Mouse (Mus musculus) ES-E14 (cell line): ENCODE measurements at regions not wholly inside any gene's neighbourhood (a gene's known extent, or its start where the extent isn't known, plus 50 kb on each side); places are given as distances from the start of the nearest gene placed in this dataset.

Experiments used
- DNase-seq: peaks from one replicate; pipeline ENCODE4 v3.0.0-alpha.2; 2013; ENCODE audit warnings: low read depth, low spot score
- H3K27ac ChIP-seq: 2 replicates; pipeline ENCODE4 v1.5.1; 2012; ENCODE audit warnings: low read depth, mild to moderate bottlenecking, low read length, moderate library complexity, mixed read lengths; ENCODE audit not compliant: poor library complexity, insufficient read depth, severe bottlenecking
- H3K36me3 ChIP-seq: 2 replicates; pipeline ENCODE4 v1.6.1; 2012; ENCODE audit warnings: mild to moderate bottlenecking, low read length, moderate library complexity, mixed read lengths; ENCODE audit not compliant: control insufficient read depth, poor library complexity, insufficient read depth, severe bottlenecking
- H3K4me1 ChIP-seq, 2 experiments: fragments of 150-350 bp in 1 of 2; sonication (generic) in 1 of 2; 2 replicates each; pipeline ENCODE4 v1.6.1; 2012; ENCODE audit warnings: low read length in 2 of 2, mild to moderate bottlenecking in 1 of 2, mixed read lengths in 1 of 2; ENCODE audit not compliant: control insufficient read depth in 2 of 2, insufficient read depth in 2 of 2, poor library complexity in 1 of 2
- H3K4me3 ChIP-seq, 2 experiments: fragments of 150-350 bp in 1 of 2; sonication (generic) in 1 of 2; 2 replicates each; pipeline ENCODE4 v1.5.1; 2012; ENCODE audit warnings: low read length in 2 of 2, low read depth in 1 of 2, mild to moderate bottlenecking in 1 of 2, mixed read lengths in 1 of 2; ENCODE audit not compliant: insufficient read depth in 1 of 2, poor library complexity in 1 of 2, severe bottlenecking in 1 of 2
- H3K9ac ChIP-seq: 2 replicates; pipeline ENCODE4 v1.6.1; 2012; ENCODE audit warnings: low read depth, mild to moderate bottlenecking, low read length, mixed read lengths; ENCODE audit not compliant: poor library complexity, insufficient read depth, severe bottlenecking
- H3K9me3 ChIP-seq: fragments of 150-350 bp; sonication (generic); 2 replicates; pipeline ENCODE4 v1.6.1; 2012; ENCODE audit warnings: low read depth, mild to moderate bottlenecking, low read length; ENCODE audit not compliant: control insufficient read depth, insufficient read depth
- CHD2 ChIP-seq: IDR thresholded peaks from 2 replicates; pipeline ENCODE4 v1.6.1; 2014; ENCODE audit warnings: mild to moderate bottlenecking, low read depth, low read length, inconsistent platforms
- HCFC1 ChIP-seq: IDR thresholded peaks from 2 replicates; pipeline ENCODE4 v1.6.1; 2012; ENCODE audit warnings: low read length, inconsistent platforms, borderline replicate concordance; ENCODE audit not compliant: insufficient read depth
- MAFK ChIP-seq: IDR thresholded peaks from 2 replicates; pipeline ENCODE4 v1.6.1; 2014; ENCODE audit warnings: mild to moderate bottlenecking, low read depth, low read length, inconsistent platforms; ENCODE audit not compliant: insufficient read depth
- ZC3H11A ChIP-seq: IDR thresholded peaks from 2 replicates; pipeline ENCODE4 v1.6.1; 2012; ENCODE audit warnings: low read depth, mild to moderate bottlenecking, inconsistent platforms, low read length, borderline replicate concordance
- ZNF384 ChIP-seq: IDR thresholded peaks from 2 replicates; pipeline ENCODE4 v1.6.1; 2012; ENCODE audit warnings: low read depth, low read length, inconsistent platforms
- in situ Hi-C, 2 experiments: fragments of 600-800 bp; cut with MboI; formaldehyde crosslinking; loops; one replicate each; pipeline ENCODE4 v1.15.1; 2025; ENCODE audit warnings: low sequenced_read_pairs in 2 of 2, inconsistent platforms in 1 of 2; ENCODE audit not compliant: unreplicated experiment in 2 of 2

- DNase-seq: no peak
- Histone ChIP-seq H3K4me3 (no peak overlapping the region), H3K9me3 (no peaks in the 10 kb centered on the region), H3K36me3 (no peaks in the 10 kb centered on the region), H3K4me1 (no peaks in the 10 kb centered on the region), H3K27ac (no peak overlapping the region), H3K9ac (no peak overlapping the region)
- TF ChIP-seq CHD2: no peak
- in situ Hi-C loops: no loop called here
Observed at GRCm38 (mm10) chr3:34196451-34197162, 115.5 kb upstream of the Dnajc19 start.

- H3K4me3 ChIP-seq: no peak overlapping the region
- no peaks in the 10 kb centered on the region for H3K4me1 ChIP-seq
- no peak for TF ChIP-seq ZC3H11A
- TF ChIP-seq CHD2: no peak
- no peak for TF ChIP-seq ZNF384
- no peak for TF ChIP-seq MAFK
- TF ChIP-seq HCFC1: no peak
- no peak for DNase-seq
- in situ Hi-C loops: no loop called here
- no peaks in the 10 kb centered on the region for H3K9me3 ChIP-seq
- no peak overlapping the region for H3K9ac ChIP-seq
- H3K27ac ChIP-seq: no peak overlapping the region
- no peaks in the 10 kb centered on the region for H3K36me3 ChIP-seq
Observed at GRCm38 (mm10) chr3:34195729-34196450, 114.8 kb upstream of the Dnajc19 start.

- no peak overlapping the region for H3K9ac ChIP-seq
- H3K4me1 ChIP-seq: no peaks in the 10 kb centered on the region
- H3K27ac ChIP-seq: no peak overlapping the region
- H3K36me3 ChIP-seq: no peaks in the 10 kb centered on the region
- H3K9me3 ChIP-seq: no peaks in the 10 kb centered on the region
- DNase-seq: no peak
- in situ Hi-C loops: no loop called here
- no peak overlapping the region for H3K4me3 ChIP-seq
- TF ChIP-seq CHD2 (no peak), ZC3H11A (no peak), HCFC1 (no peak), ZNF384 (no peak), MAFK (no peak)
Observed at GRCm38 (mm10) chr3:34173416-34174097, 92.4 kb upstream of the Dnajc19 start.

GRCm38 (mm10) chr3:34172899-34173298 is 91.8 kb upstream of the Dnajc19 start:
- no peak overlapping the region for H3K27ac ChIP-seq
- TF ChIP-seq MAFK: no peak
- TF ChIP-seq ZC3H11A: no peak
- TF ChIP-seq CHD2: no peak
- TF ChIP-seq HCFC1: no peak
- no peak for TF ChIP-seq ZNF384
- in situ Hi-C loops: no loop called here
- no peak overlapping the region for H3K9ac ChIP-seq
- no peak overlapping the region for H3K4me3 ChIP-seq
- no peaks in the 10 kb centered on the region for H3K4me1 ChIP-seq
- no peak for DNase-seq
- no peaks in the 10 kb centered on the region for H3K36me3 ChIP-seq
- no peaks in the 10 kb centered on the region for H3K9me3 ChIP-seq

GRCm38 (mm10) chr3:34171893-34172292 is 90.8 kb upstream of the Dnajc19 start:
- in situ Hi-C loops: no loop called here
- no peaks in the 10 kb centered on the region for H3K4me1 ChIP-seq

More at GRCm38 (mm10) chr3:34171893-34172292, 90.8 kb upstream of the Dnajc19 start:
- Histone ChIP-seq H3K27ac (no peak overlapping the region), H3K4me3 (no peak overlapping the region), H3K9me3 (no peaks in the 10 kb centered on the region), H3K9ac (no peak overlapping the region), H3K36me3 (no peaks in the 10 kb centered on the region)
- TF ChIP-seq MAFK (no peak), ZC3H11A (no peak), HCFC1 (no peak), CHD2 (no peak), ZNF384 (no peak)
- DNase-seq: no peak
